Mouse (Mus musculus): ENCODE data around the gene AU040320.

Gene AU040320

GRCm38 (mm10) chr4:126860268-126860986, 107.1 kb downstream of the AU040320 start:
- no peak for DNase-seq (ENCODE audit: low spot score)

DNA sequence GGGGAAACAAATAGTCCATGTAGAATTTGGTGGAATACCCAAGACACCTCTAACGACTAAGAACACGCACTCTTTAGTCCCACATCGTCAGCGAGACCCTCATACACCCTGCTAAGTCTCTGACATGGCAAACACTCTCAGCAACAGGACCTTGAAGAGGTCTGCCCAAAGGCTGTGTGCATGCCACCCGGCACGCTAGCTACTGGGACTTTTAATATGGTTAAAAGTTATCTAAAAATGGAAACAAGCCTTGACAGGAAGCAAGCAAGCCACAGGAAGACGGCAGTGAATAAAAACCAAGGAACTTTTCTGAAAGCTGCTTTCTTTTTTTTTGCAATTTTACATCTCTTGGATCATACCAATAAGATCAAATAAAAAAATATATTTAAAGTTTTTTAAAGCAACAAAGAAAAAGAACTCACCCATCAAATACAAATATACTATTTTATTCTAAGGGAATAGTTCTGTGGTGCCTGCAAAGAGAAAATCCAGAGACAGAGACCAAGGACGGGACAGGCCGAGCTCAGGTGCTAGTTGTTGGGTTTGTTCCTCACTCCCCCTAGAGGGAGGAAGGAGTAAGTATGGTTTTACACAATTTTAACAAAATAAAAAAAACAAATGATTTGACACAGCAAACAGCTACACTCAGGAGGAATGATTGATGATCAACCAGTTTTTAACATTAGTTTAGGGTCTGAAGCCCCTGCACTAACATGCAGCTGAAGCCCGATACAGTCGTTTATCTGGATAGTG, 108.3 kb downstream of the AU040320 start:
- DNase-seq (ENCODE audit: low spot score), result no peak

- DNase-seq (ENCODE audit: low spot score), result no peak
Measured at GRCm38 (mm10) chr4:126868699-126869098, 115.4 kb downstream of the AU040320 start.

DNA sequence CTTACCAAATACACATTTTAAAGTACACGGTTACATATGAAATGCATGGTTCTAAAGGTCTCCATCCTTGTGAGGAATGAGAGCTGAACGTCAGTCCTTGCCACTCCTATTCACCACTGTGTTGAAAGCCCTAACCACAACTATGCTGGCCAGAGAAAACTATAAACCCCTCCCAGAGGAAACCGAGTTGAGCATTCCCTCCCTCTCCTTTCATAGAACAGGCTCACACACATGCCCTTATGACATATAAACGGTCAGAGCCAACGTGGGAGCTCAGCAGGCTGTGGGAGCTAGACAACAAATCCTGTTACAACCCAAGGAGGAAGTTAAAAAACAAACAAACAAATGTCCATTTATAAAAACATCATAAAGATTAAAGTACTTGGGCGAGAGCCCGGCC, 119.4 kb downstream of the AU040320 start:
- DNase-seq (ENCODE audit: low spot score), result no peak

DNA sequence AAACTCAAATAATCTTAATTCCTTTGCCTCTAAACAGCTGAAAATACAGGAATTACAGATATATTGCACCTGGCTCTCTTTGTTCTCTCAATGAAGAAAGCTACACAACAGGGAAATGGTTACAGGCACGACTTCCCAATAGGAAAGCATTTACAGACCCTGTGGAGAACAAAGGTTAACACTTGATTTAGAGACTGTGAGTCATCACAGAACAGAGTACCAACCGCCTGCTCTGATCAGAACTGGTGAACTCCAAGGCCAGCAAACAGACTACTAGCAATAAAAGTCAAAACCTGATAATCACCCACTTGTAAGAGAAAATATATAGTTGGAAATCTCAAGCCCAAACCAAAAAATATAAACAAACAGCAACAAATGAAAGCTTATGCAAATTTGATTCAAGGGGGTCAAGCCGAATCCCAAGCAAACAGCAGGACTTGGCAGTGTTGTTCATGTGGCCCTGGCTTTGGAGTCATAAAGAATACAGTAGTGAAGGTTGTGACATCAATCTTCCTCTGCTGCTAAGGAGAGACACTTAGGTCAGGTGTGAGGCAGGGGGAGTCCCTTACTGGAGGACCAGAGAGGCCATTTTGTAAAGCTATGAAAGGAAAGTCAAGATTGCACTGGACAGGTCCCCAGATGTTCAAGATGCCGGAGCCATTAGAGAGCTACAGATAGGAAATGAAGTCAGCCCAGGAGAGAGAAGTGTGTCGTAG, 126.4 kb downstream of the AU040320 start:
- DNase-seq (ENCODE audit: low spot score), result no peak

GRCm38 (mm10) chr4:126883602-126884001, 130.3 kb downstream of the AU040320 start:
- no peak for DNase-seq (ENCODE audit: low spot score)

GRCm38 (mm10) chr4:126885953-126886352, 132.6 kb downstream of the AU040320 start:
- no peak for DNase-seq (ENCODE audit: low spot score)

GRCm38 (mm10) chr4:126889879-126890278, 136.5 kb downstream of the AU040320 start:
- no peak for DNase-seq (ENCODE audit: low spot score)
